Mouse (Mus musculus) limb, embryonic 11.5 days (tissue): ENCODE results near the gene Pan2. TPM values are rescaled to one million over a fixed set of nuclear protein-coding genes. Genes with fewer than 3 reads are reported as not detected.
"Not testable (repeated sequence)": the region's sequence is repeated elsewhere in the genome, so short reads cannot be mapped to it uniquely, and the experiment has no call there.

ENCODE experiments used
- ATAC-seq: fragments of 200-750 bp; cut with Nextera tagmentation; 2 replicates; pipeline ENCODE4 v1.8.0; 2017; ENCODE audit warnings: low read depth; ENCODE audit not compliant: insufficient number of reproducible peaks, low FRiP score, low TSS enrichment
- DNase-seq: peaks from one replicate; pipeline ENCODE4 v3.0.0-alpha.2; 2015; ENCODE audit warnings: low spot score
- H3K27ac ChIP-seq: fragments of 300-500 bp; sonication (generic); replicated peaks from 2 replicates; pipeline ENCODE4 v1.5.1; 2014; ENCODE audit warnings: low read depth, mild to moderate bottlenecking, low read length
- H3K27me3 ChIP-seq: fragments of 300-500 bp; sonication (generic); 2 replicates; pipeline ENCODE4 v1.6.1; 2014; ENCODE audit warnings: mild to moderate bottlenecking, low read length, mixed read lengths; ENCODE audit not compliant: control insufficient read depth, insufficient read depth
- H3K36me3 ChIP-seq: fragments of 300-500 bp; sonication (generic); 2 replicates; pipeline ENCODE4 v1.6.1; 2014; ENCODE audit warnings: mild to moderate bottlenecking, low read length, moderate library complexity, mixed read lengths; ENCODE audit not compliant: control insufficient read depth, insufficient read depth
- H3K4me1 ChIP-seq: fragments of 300-500 bp; sonication (generic); 2 replicates; pipeline ENCODE4 v1.6.1; 2014; ENCODE audit warnings: low read length, mixed read lengths; ENCODE audit not compliant: control insufficient read depth, insufficient read depth
- H3K4me2 ChIP-seq: fragments of 300-500 bp; sonication (generic); 2 replicates; pipeline ENCODE4 v1.6.1; 2014; ENCODE audit warnings: low read depth, mild to moderate bottlenecking, moderate library complexity; ENCODE audit not compliant: severe bottlenecking
- H3K4me3 ChIP-seq: fragments of 300-500 bp; sonication (generic); 2 replicates; pipeline ENCODE4 v1.5.1; 2014; ENCODE audit warnings: low read depth, low read length
- H3K9ac ChIP-seq: fragments of 300-500 bp; sonication (generic); 2 replicates; pipeline ENCODE4 v1.6.1; 2014; ENCODE audit warnings: mild to moderate bottlenecking, low read length
- H3K9me3 ChIP-seq: fragments of 300-500 bp; sonication (generic); 2 replicates; pipeline ENCODE4 v1.6.1; 2016; ENCODE audit warnings: low read length; ENCODE audit not compliant: control insufficient read depth
- WGBS: fragments of 180-500 bp; shearing (Covaris S2); extraction: QIAGEN DNeasy Blood & Tissue Kit; methylation state at CpG from one replicate; pipeline ENCODE4 v1.1.7; 2014; 5-methylcytosine and 5-hydroxymethylcytosine counted together
- polyA plus RNA-seq: library from polyadenylated mRNA; unstranded; fragments of >200 nt; fragmentation: Nextera tagmentation; extraction: Ambion mirVana; gene quantifications from 2 replicates; pipeline ENCODE4 v1.2.1, GENCODE M21; 2014

Pan2 gene
- polyA plus RNA-seq, 1 experiment from 2014 or later: 38.7 TPM

DNA sequence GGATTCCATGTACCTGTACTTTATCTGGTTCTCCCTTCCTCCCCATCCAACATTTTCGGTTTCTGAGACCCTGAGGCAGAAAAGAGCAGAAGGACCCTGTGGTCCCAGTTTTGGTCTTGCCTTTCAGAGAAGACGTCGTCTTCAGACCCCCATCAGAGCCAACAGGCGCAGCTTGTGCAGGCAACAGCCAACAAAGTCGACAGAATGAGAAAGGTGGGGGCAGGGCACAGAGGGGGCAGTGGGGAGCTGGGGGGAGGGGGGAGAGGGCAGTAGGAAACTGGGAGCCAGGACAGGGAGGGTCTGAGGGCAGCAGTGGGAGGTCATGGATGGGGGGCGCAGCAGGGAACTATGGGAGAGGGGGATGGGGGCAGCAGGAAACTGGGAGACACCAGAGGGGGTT is 25.0 kb upstream of the Pan2 start:
- Histone ChIP-seq H3K9ac (no peak overlapping the region), H3K27me3 (no peaks in the 10 kb centered on the region), H3K9me3 (no peaks in the 10 kb centered on the region), H3K36me3 (peaks cover 9% of the 10 kb centered on the region; the same call in 1 of the 2 replicates), H3K4me3 (no peak overlapping the region), H3K27ac (no peak overlapping the region), H3K4me1 (no peaks in the 10 kb centered on the region), H3K4me2 (no peak overlapping the region)
- ATAC-seq (no peak), DNase-seq (no peak)
- 55% methylated on average over 6 of the region's 6 CpGs for WGBS

DNA sequence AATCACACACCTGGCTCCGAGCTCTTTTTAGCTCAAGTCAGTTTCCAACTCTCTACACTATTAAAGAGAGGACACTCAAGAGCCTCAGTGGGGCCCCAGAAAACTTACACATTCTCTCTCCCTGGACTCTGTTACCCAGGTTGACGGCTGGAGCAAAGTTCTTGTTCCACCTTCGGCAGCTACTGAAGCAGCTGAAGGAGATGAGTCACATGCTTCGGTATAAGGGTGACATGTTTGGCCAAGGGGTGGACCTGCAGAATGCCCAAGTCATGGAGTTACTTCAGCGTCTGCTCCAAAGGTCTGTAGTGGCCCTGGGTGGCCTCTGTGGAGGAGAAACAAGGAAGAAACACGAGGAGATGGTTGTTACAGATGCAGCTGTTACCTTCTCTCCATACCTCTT is 22.2 kb upstream of the Pan2 start:
- no peak overlapping the region for H3K9ac ChIP-seq
- WGBS: 86% methylated on average over 6 of the region's 6 CpGs
- no peak overlapping the region for H3K4me3 ChIP-seq
- H3K27me3 ChIP-seq: no peaks in the 10 kb centered on the region
- H3K4me1 ChIP-seq: no peaks in the 10 kb centered on the region
- no peak for ATAC-seq
- peaks cover 9% of the 10 kb centered on the region; the same call in 1 of the 2 replicates for H3K36me3 ChIP-seq
- H3K27ac ChIP-seq: no peak overlapping the region
- H3K4me2 ChIP-seq: no peak overlapping the region
- no peaks in the 10 kb centered on the region for H3K9me3 ChIP-seq
- no peak for DNase-seq

DNA sequence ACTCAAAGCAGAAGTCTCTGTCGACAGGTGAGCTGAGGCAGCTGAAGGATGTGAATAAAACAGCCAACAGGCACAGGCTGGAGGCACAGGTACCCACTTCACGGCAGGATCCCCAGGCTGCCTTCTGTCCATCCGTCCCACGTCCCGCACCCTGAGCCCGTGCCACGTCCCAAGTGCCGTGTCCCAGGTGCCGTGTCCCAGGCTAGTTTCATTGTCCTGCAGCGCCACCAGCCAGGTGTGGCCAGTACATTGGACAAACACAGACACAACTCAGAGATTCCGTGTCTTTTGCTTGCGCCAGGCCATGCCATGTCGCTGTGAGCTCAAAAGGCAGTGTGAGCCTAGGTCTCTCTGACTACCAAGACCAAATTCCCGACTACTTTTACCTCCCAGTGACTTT is 21.5 kb upstream of the Pan2 start:
- H3K4me3 ChIP-seq: no peak overlapping the region
- DNase-seq: no peak
- no peaks in the 10 kb centered on the region for H3K9me3 ChIP-seq
- no peak overlapping the region for H3K9ac ChIP-seq
- WGBS: 91% methylated on average over 14 of the region's 14 CpGs
- H3K27ac ChIP-seq: no peak overlapping the region
- H3K36me3 ChIP-seq: peaks cover 6% of the 10 kb centered on the region; the same call in 1 of the 2 replicates
- H3K4me1 ChIP-seq: no peaks in the 10 kb centered on the region
- H3K4me2 ChIP-seq: no peak overlapping the region
- ATAC-seq: no peak
- no peaks in the 10 kb centered on the region for H3K27me3 ChIP-seq

DNA sequence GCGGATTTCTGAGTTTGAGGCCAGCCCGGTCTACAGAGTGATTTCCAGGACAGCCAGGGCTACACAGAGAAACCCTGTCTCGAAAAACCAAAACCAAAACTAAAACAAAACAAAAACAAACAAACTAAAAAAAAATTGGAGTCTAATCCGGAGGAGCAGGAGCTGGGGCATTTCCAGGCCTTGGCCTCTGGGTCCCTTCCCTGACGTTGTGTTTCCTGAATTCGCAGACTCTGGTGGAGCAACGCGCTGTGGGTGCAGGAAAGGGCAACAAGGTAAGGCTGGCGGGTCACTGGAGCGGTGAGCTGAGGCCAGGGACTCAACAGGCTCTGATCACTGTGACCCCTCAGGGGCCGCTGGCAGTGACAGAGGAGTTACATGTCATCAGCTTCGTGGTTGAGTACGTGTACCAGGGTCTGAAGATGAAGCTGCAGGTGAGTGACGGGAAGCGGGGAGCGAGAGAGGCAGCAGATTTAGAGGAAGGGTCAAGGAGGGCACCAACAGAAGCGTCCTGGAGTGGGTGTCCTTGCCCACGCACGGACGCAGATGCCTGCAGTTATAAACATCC is 20.2 kb upstream of the Pan2 start:
- Histone ChIP-seq H3K27me3 (no peaks in the 10 kb centered on the region), H3K27ac (no peak overlapping the region), H3K4me1 (no peaks in the 10 kb centered on the region), H3K4me3 (no peak overlapping the region), H3K4me2 (no peak overlapping the region), H3K36me3 (peaks cover 3% of the 10 kb centered on the region; the same call in 1 of the 2 replicates), H3K9ac (no peak overlapping the region), H3K9me3 (no peaks in the 10 kb centered on the region)
- WGBS: 92% methylated on average over 20 of the region's 20 CpGs
- DNase-seq: no peak
- no peak for ATAC-seq

GRCm38 (mm10) chr10:128283604-128284579 is 19.2 kb upstream of the Pan2 start:
- peak; percentile 87 for DNase-seq
- Histone ChIP-seq H3K36me3 (no peaks in the 10 kb centered on the region), H3K4me3 (no peak overlapping the region), H3K9me3 (no peaks in the 10 kb centered on the region), H3K27me3 (no peaks in the 10 kb centered on the region), H3K9ac (no peak overlapping the region), H3K27ac (no peak overlapping the region), H3K4me1 (no peaks in the 10 kb centered on the region), H3K4me2 (no peak overlapping the region)
- 66% methylated on average over 31 of the region's 31 CpGs for WGBS
- peak; percentile 69; the same call in 1 of the 2 replicates for ATAC-seq

DNA sequence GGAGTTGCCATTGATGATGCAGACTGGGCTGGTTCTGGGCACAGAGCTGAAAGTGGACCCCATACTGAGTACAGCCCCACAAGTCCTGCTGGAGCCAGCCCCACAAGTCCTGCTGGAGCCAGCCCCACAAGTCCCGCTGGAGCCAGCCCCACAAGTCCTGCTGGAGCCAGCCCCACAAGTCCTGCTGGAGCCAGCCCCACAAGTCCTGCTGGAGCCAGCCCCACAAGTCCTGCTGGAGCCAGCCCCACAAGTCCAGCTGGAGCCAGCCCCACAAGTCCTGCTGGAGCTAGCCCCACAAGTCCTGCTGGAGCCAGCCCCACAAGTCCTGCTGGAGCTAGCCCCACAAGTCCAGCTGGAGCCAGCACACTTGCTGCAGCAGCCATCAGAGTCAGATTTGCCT is 12.5 kb upstream of the Pan2 start:
- H3K27me3 ChIP-seq, H3K4me2 ChIP-seq, H3K27ac ChIP-seq, H3K9me3 ChIP-seq, H3K36me3 ChIP-seq, ATAC-seq, H3K9ac ChIP-seq, H3K4me3 ChIP-seq, DNase-seq, H3K4me1 ChIP-seq: not testable (repeated sequence)
- WGBS: 93% methylated on average over 1 of the region's 1 CpGs

- H3K27ac ChIP-seq: no peak overlapping the region
- H3K4me3 ChIP-seq: no peak overlapping the region
- H3K4me2 ChIP-seq: no peak overlapping the region
- H3K36me3 ChIP-seq: no peaks in the 10 kb centered on the region; the same call in 1 of the 2 replicates
- H3K27me3 ChIP-seq: no peaks in the 10 kb centered on the region
- H3K9ac ChIP-seq: no peak overlapping the region
- H3K9me3 ChIP-seq: no peaks in the 10 kb centered on the region
- 81% methylated on average over 13 of the region's 13 CpGs for WGBS
- DNase-seq: no peak
- no peaks in the 10 kb centered on the region for H3K4me1 ChIP-seq
- no peak for ATAC-seq
These were observed 6.6 kb upstream of the Pan2 start for GRCm38 (mm10) chr10:128296370-128297090.

DNA sequence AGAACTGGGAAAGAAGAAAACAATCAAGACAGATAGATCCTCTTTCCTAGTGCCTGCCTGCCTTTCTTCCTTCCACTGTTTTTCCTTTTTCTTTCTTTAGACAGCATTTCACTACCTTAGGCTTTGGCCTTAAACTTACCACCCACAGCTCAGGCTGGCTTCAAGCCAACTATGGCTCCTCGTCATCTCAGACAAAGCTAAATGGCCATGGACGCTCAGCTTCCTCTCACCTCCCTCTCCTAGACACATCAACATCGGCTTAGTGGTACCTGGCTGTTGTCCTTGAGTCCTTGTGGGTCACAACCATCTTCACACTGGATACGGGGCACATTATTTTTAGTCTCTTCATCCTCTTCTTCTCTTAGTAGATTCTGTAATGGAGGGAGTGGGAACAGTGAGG is 5.9 kb upstream of the Pan2 start:
- no peaks in the 10 kb centered on the region for H3K4me1 ChIP-seq
- ATAC-seq (no peak), DNase-seq (no peak)
- H3K9ac ChIP-seq: no peak overlapping the region
- H3K27ac ChIP-seq: no peak overlapping the region
- no peaks in the 10 kb centered on the region for H3K27me3 ChIP-seq
- H3K9me3 ChIP-seq: no peaks in the 10 kb centered on the region
- WGBS: 80% methylated on average over 4 of the region's 4 CpGs
- no peak overlapping the region for H3K4me2 ChIP-seq
- no peaks in the 10 kb centered on the region; the same call in 1 of the 2 replicates for H3K36me3 ChIP-seq
- no peak overlapping the region for H3K4me3 ChIP-seq
